Mouse (Mus musculus): ENCODE measurements around the gene Lmbr1l.

Lmbr1l gene

GRCm38 (mm10) chr15:98869342-98870178 is 48.5 kb downstream of the Lmbr1l start:
- DNase-seq (ENCODE audit: low spot score), result no peak

GRCm38 (mm10) chr15:98868346-98869063 is 49.5 kb downstream of the Lmbr1l start:
- DNase-seq (ENCODE audit: low spot score), result no peak

- peak; percentile 54 for DNase-seq (ENCODE audit: low spot score)
These were observed 50.7 kb downstream of the Lmbr1l start for GRCm38 (mm10) chr15:98867321-98867720.

GRCm38 (mm10) chr15:98866501-98866900 is 51.5 kb downstream of the Lmbr1l start:
- no peak for DNase-seq (ENCODE audit: low spot score)

- DNase-seq (ENCODE audit: low spot score), result no peak
These were observed 52.3 kb downstream of the Lmbr1l start for GRCm38 (mm10) chr15:98865771-98866170.

GRCm38 (mm10) chr15:98864951-98865350 is 53.1 kb downstream of the Lmbr1l start:
- DNase-seq (ENCODE audit: low spot score), result no peak

GRCm38 (mm10) chr15:98863451-98863958 is 54.5 kb downstream of the Lmbr1l start:
- no peak for DNase-seq (ENCODE audit: low spot score)

- DNase-seq (ENCODE audit: low spot score), result no peak
These were observed 56.2 kb downstream of the Lmbr1l start for GRCm38 (mm10) chr15:98861701-98862410.

GRCm38 (mm10) chr15:98860921-98861320 is 57.1 kb downstream of the Lmbr1l start:
- DNase-seq (ENCODE audit: low spot score), result no peak

- no peak for DNase-seq (ENCODE audit: low spot score)
These were observed 58.5 kb downstream of the Lmbr1l start for GRCm38 (mm10) chr15:98859319-98860043.

- no peak for DNase-seq (ENCODE audit: low spot score)
These were observed 63.8 kb downstream of the Lmbr1l start for GRCm38 (mm10) chr15:98854214-98854613.

All from embryo, embryonic 10.5 days (tissue).